Mouse (Mus musculus) intestine, embryonic 14.5 days (tissue): ENCODE measurements around the gene Bcar3. TPM values are rescaled to one million over a fixed set of nuclear protein-coding genes. Genes with fewer than 3 reads are reported as not detected.
A peak's percentile ranks its signal among the peaks of the same experiment; 100 is the strongest.

Experiments used
- ATAC-seq: fragments of 200-750 bp; cut with Nextera tagmentation; replicated peaks from 2 replicates; pipeline ENCODE4 v1.8.0; 2017; ENCODE audit warnings: low read depth, moderate number of reproducible peaks, moderate TSS enrichment, moderate library complexity; ENCODE audit not compliant: low FRiP score, low TSS enrichment
- DNase-seq: peaks from one replicate; pipeline ENCODE4 v3.0.0-alpha.2; 2018; ENCODE audit warnings: low spot score
- H3K27ac ChIP-seq: fragments of 300-500 bp; sonication (generic); 2 replicates; pipeline ENCODE4 v1.5.1; 2014; ENCODE audit warnings: low read depth, mild to moderate bottlenecking, control low read depth
- H3K27me3 ChIP-seq: fragments of 300-500 bp; sonication (generic); replicated peaks from 2 replicates; pipeline ENCODE4 v1.6.1; 2014; ENCODE audit warnings: low read length, control low read depth; ENCODE audit not compliant: control insufficient read depth, insufficient read depth
- H3K36me3 ChIP-seq: fragments of 300-500 bp; sonication (generic); 2 replicates; pipeline ENCODE4 v1.6.1; 2014; ENCODE audit warnings: low read length, control low read depth; ENCODE audit not compliant: control insufficient read depth, insufficient read depth
- H3K4me1 ChIP-seq: fragments of 300-500 bp; sonication (generic); replicated peaks from 2 replicates; pipeline ENCODE4 v1.6.1; 2014; ENCODE audit warnings: low read length, control low read depth, mixed read lengths; ENCODE audit not compliant: control insufficient read depth, insufficient read depth
- H3K4me2 ChIP-seq: fragments of 300-500 bp; sonication (generic); 2 replicates; pipeline ENCODE4 v1.6.1; 2014; ENCODE audit warnings: low read length
- H3K4me3 ChIP-seq: fragments of 300-500 bp; sonication (generic); 2 replicates; pipeline ENCODE4 v1.5.1; 2014; ENCODE audit warnings: low read depth, low read length, control low read depth, mixed read lengths
- H3K9ac ChIP-seq: fragments of 300-500 bp; sonication (generic); 2 replicates; pipeline ENCODE4 v1.6.1; 2014; ENCODE audit warnings: mild to moderate bottlenecking, low read length
- H3K9me3 ChIP-seq: fragments of 300-500 bp; sonication (generic); 2 replicates; pipeline ENCODE4 v1.6.1; 2016; ENCODE audit warnings: low read length, control low read depth; ENCODE audit not compliant: control insufficient read depth
- WGBS: fragments of 180-500 bp; shearing (Covaris S2); extraction: QIAGEN DNeasy Blood & Tissue Kit; methylation state at CpG from one replicate; pipeline ENCODE4 v1.1.7; 2014; 5-methylcytosine and 5-hydroxymethylcytosine counted together
- polyA plus RNA-seq: library from polyadenylated mRNA; unstranded; fragments of >200 nt; fragmentation: Nextera tagmentation; extraction: Ambion mirVana; gene quantifications from 2 replicates; pipeline ENCODE4 v1.2.1, GENCODE M21; 2014

The Bcar3 gene
- polyA plus RNA-seq, 1 experiment from 2014 or later: 24.0 TPM

GRCm38 (mm10) chr3:122535938-122536703, 242.2 kb downstream of the Bcar3 start:
- Histone ChIP-seq H3K4me1 (no peaks in the 10 kb centered on the region), H3K4me2 (no peak overlapping the region), H3K4me3 (no peak overlapping the region), H3K27ac (peak overlapping the region; percentile 3; the same call in 1 of the 2 replicates), H3K36me3 (peaks cover 37% of the 10 kb centered on the region), H3K27me3 (no peaks in the 10 kb centered on the region), H3K9ac (no peak overlapping the region), H3K9me3 (no peaks in the 10 kb centered on the region)
- 79% methylated on average over 8 of the region's 8 CpGs for WGBS
- peak; percentile 50 for DNase-seq
- ATAC-seq: 0 out of 2 replicates have a peak, but pooled peaks have one; percentile 24

GRCm38 (mm10) chr3:122538851-122539250, 244.9 kb downstream of the Bcar3 start:
- H3K4me2 ChIP-seq: no peak overlapping the region
- peaks cover 64% of the 10 kb centered on the region for H3K36me3 ChIP-seq
- no peaks in the 10 kb centered on the region for H3K4me1 ChIP-seq
- DNase-seq (no peak), ATAC-seq (no peak)
- H3K9ac ChIP-seq: no peak overlapping the region
- no peak overlapping the region for H3K4me3 ChIP-seq
- no peak overlapping the region for H3K27ac ChIP-seq
- H3K9me3 ChIP-seq: no peaks in the 10 kb centered on the region
- no peaks in the 10 kb centered on the region for H3K27me3 ChIP-seq
- WGBS: 88% methylated on average over 2 of the region's 2 CpGs

- Histone ChIP-seq H3K9ac (no peak overlapping the region), H3K4me1 (no peaks in the 10 kb centered on the region), H3K27ac (no peak overlapping the region), H3K4me3 (no peak overlapping the region), H3K9me3 (no peaks in the 10 kb centered on the region), H3K36me3 (peaks cover 76% of the 10 kb centered on the region), H3K27me3 (no peaks in the 10 kb centered on the region), H3K4me2 (no peak overlapping the region)
- peak; percentile 47 for DNase-seq
- ATAC-seq: no peak
- 79% methylated on average over 17 of the region's 17 CpGs for WGBS
Observed at GRCm38 (mm10) chr3:122539961-122540690, 246.2 kb downstream of the Bcar3 start.

- Histone ChIP-seq H3K4me2 (no peak overlapping the region), H3K27ac (no peak overlapping the region), H3K9me3 (no peaks in the 10 kb centered on the region), H3K27me3 (no peaks in the 10 kb centered on the region), H3K4me3 (no peak overlapping the region), H3K36me3 (peaks cover 83% of the 10 kb centered on the region), H3K4me1 (no peaks in the 10 kb centered on the region), H3K9ac (no peak overlapping the region)
- ATAC-seq (no peak), DNase-seq (peak; percentile 13)
- WGBS: 81% methylated on average over 4 of the region's 4 CpGs
Observed at GRCm38 (mm10) chr3:122540918-122541317, 247.0 kb downstream of the Bcar3 start.

- H3K4me1 ChIP-seq: no peaks in the 10 kb centered on the region
- H3K9me3 ChIP-seq: no peaks in the 10 kb centered on the region
- no peaks in the 10 kb centered on the region for H3K27me3 ChIP-seq
- no peak overlapping the region for H3K4me2 ChIP-seq
- no peak overlapping the region for H3K4me3 ChIP-seq
- DNase-seq: no peak
- ATAC-seq: no peak
- no peak overlapping the region for H3K9ac ChIP-seq
- no peak overlapping the region for H3K27ac ChIP-seq
- 88% methylated on average over 2 of the region's 2 CpGs for WGBS
- H3K36me3 ChIP-seq: peaks cover 89% of the 10 kb centered on the region
Observed at GRCm38 (mm10) chr3:122545346-122545745, 251.4 kb downstream of the Bcar3 start.

- Histone ChIP-seq H3K27ac (no peak overlapping the region), H3K27me3 (no peaks in the 10 kb centered on the region), H3K36me3 (peaks cover 72% of the 10 kb centered on the region), H3K4me1 (no peaks in the 10 kb centered on the region), H3K9ac (no peak overlapping the region), H3K9me3 (no peaks in the 10 kb centered on the region), H3K4me2 (no peak overlapping the region), H3K4me3 (no peak overlapping the region)
- ATAC-seq: no peak
- DNase-seq: peak; percentile 23
- 83% methylated on average over 4 of the region's 4 CpGs for WGBS
Observed at GRCm38 (mm10) chr3:122547469-122547868, 253.5 kb downstream of the Bcar3 start.

GRCm38 (mm10) chr3:122551174-122551573, 257.2 kb downstream of the Bcar3 start:
- WGBS: 92% methylated on average over 3 of the region's 3 CpGs
- no peak overlapping the region for H3K4me3 ChIP-seq
- ATAC-seq: no peak

GRCm38 (mm10) chr3:122557766-122558165, 263.8 kb downstream of the Bcar3 start:
- no peak overlapping the region for H3K4me3 ChIP-seq
- no peak overlapping the region for H3K27ac ChIP-seq
- WGBS: 63% methylated on average over 2 of the region's 2 CpGs
- H3K4me1 ChIP-seq: no peaks in the 10 kb centered on the region
- H3K27me3 ChIP-seq: no peaks in the 10 kb centered on the region
- DNase-seq (no peak), ATAC-seq (no peak)
- H3K9ac ChIP-seq: no peak overlapping the region
- H3K4me2 ChIP-seq: no peak overlapping the region
- H3K36me3 ChIP-seq: peaks cover 26% of the 10 kb centered on the region; the same call in 1 of the 2 replicates
- no peaks in the 10 kb centered on the region for H3K9me3 ChIP-seq

More at GRCm38 (mm10) chr3:122551174-122551573, 257.2 kb downstream of the Bcar3 start:
- no peaks in the 10 kb centered on the region for H3K27me3 ChIP-seq
- no peaks in the 10 kb centered on the region for H3K4me1 ChIP-seq
- peaks cover 39% of the 10 kb centered on the region for H3K36me3 ChIP-seq
- no peaks in the 10 kb centered on the region for H3K9me3 ChIP-seq
- no peak overlapping the region for H3K9ac ChIP-seq
- H3K4me2 ChIP-seq: no peak overlapping the region
- H3K27ac ChIP-seq: no peak overlapping the region
- no peak for DNase-seq
